Mouse (Mus musculus) MEL (cell line): Measurements from ENCODE around the gene Mboat1.

Experiments used
- CHD2 ChIP-seq: IDR thresholded peaks from 2 replicates; pipeline ENCODE4 v1.6.1; 2011; ENCODE audit warnings: low read length, improper control_type of control experiment
- CTCF ChIP-seq, 3 experiments: IDR thresholded peaks in 2 of 3; conservative IDR thresholded peaks in 1 of 3; 2 replicates each; pipeline ENCODE4 v1.5.1; 2011 to 2012; ENCODE audit warnings: low read length in 3 of 3, low read depth in 2 of 3, mild to moderate bottlenecking in 2 of 3, improper control_type of control experiment in 1 of 3, inconsistent platforms in 1 of 3, mixed read lengths in 1 of 3, moderate library complexity in 1 of 3; ENCODE audit not compliant: control insufficient read depth in 1 of 3, insufficient read depth in 1 of 3, poor library complexity in 1 of 3, severe bottlenecking in 1 of 3
- E2F4 ChIP-seq: IDR thresholded peaks from 2 replicates; pipeline ENCODE4 v1.6.1; 2011; ENCODE audit warnings: low read depth, low read length, improper control_type of control experiment, borderline replicate concordance
- EP300 ChIP-seq, 2 experiments: IDR thresholded peaks; 2 replicates each; pipeline ENCODE4 v1.6.1; 2011; ENCODE audit warnings: improper control_type of control experiment in 2 of 2, low read length in 2 of 2, low read depth in 1 of 2, mild to moderate bottlenecking in 1 of 2
- HCFC1 ChIP-seq: IDR thresholded peaks from 2 replicates; pipeline ENCODE4 v1.6.1; 2012; ENCODE audit warnings: low read depth, mild to moderate bottlenecking, inconsistent platforms, low read length, improper control_type of control experiment, moderate library complexity
- KAT2A ChIP-seq: conservative IDR thresholded peaks from 2 replicates; pipeline ENCODE4 v1.6.1; 2012; ENCODE audit warnings: low read depth, low read length, improper control_type of control experiment, inconsistent platforms
- POLR2A ChIP-seq, 2 experiments: IDR thresholded peaks; 2 replicates each; pipeline ENCODE4 v1.6.1; 2011 to 2012; ENCODE audit warnings: low read length in 2 of 2, mild to moderate bottlenecking in 2 of 2, control low read depth in 1 of 2, improper control_type of control experiment in 1 of 2, low read depth in 1 of 2, moderate library complexity in 1 of 2; ENCODE audit not compliant: control insufficient read depth in 1 of 2, insufficient read depth in 1 of 2, poor library complexity in 1 of 2
- USF1 ChIP-seq: IDR thresholded peaks from 2 replicates; pipeline ENCODE4 v1.6.1; 2014; ENCODE audit warnings: low read depth, mild to moderate bottlenecking, inconsistent platforms, low read length, improper control_type of control experiment, moderate library complexity
- USF2 ChIP-seq, 2 experiments: IDR thresholded peaks; 2 replicates each; pipeline ENCODE4 v1.6.1; 2011 to 2012; ENCODE audit warnings: improper control_type of control experiment in 2 of 2, low read length in 2 of 2, borderline replicate concordance in 1 of 2, inconsistent platforms in 1 of 2, low read depth in 1 of 2, mild to moderate bottlenecking in 1 of 2; ENCODE audit not compliant: insufficient read depth in 1 of 2
- ZNF384 ChIP-seq: IDR thresholded peaks from 2 replicates; pipeline ENCODE4 v1.6.1; 2012; ENCODE audit warnings: low read depth, mild to moderate bottlenecking, inconsistent platforms, low read length, improper control_type of control experiment

GRCm38 (mm10) chr13:30136243-30136922, at the start of gene Mboat1:
- TF ChIP-seq E2F4, result no peak
- 0 out of 2 replicates have a peak, but pooled peaks have one; percentile 59 for TF ChIP-seq ZNF384
- no peak for TF ChIP-seq USF2 (IDR thresholded peaks at IDR 0.05; ENCODE audit: borderline replicate concordance in 1 of 2, insufficient read depth in 1 of 2, low read depth in 1 of 2, low read length in 2 of 2)
- TF ChIP-seq CTCF (IDR thresholded peaks at IDR 0.05 in 2 of 3, conservative IDR thresholded peaks at IDR 0.05 in 1 of 3; ENCODE audit: control insufficient read depth in 1 of 3, insufficient read depth in 1 of 3, low read depth in 2 of 3, low read length in 3 of 3, poor library complexity in 1 of 3, severe bottlenecking in 1 of 3), result no peak
- TF ChIP-seq CHD2, result no peak
- TF ChIP-seq POLR2A (IDR thresholded peaks at IDR 0.05; ENCODE audit: control insufficient read depth in 1 of 2, insufficient read depth in 1 of 2, low read depth in 1 of 2, low read length in 2 of 2, poor library complexity in 1 of 2), result peak; percentile 76 to 97; a peak in 3 of 4 replicates
- no peak for TF ChIP-seq USF1
- no peak for TF ChIP-seq EP300 (IDR thresholded peaks at IDR 0.05; ENCODE audit: low read depth in 1 of 2, low read length in 2 of 2)
- no peak; the same call in 1 of the 2 replicates for TF ChIP-seq HCFC1
- no peak for TF ChIP-seq KAT2A
